Mouse (Mus musculus) heart, adult 11 months (tissue): ENCODE data around the gene Eif4b.

Experiments used
- DNase-seq: peaks from one replicate; pipeline ENCODE4 v3.0.0; 2022

The Eif4b gene

DNA sequence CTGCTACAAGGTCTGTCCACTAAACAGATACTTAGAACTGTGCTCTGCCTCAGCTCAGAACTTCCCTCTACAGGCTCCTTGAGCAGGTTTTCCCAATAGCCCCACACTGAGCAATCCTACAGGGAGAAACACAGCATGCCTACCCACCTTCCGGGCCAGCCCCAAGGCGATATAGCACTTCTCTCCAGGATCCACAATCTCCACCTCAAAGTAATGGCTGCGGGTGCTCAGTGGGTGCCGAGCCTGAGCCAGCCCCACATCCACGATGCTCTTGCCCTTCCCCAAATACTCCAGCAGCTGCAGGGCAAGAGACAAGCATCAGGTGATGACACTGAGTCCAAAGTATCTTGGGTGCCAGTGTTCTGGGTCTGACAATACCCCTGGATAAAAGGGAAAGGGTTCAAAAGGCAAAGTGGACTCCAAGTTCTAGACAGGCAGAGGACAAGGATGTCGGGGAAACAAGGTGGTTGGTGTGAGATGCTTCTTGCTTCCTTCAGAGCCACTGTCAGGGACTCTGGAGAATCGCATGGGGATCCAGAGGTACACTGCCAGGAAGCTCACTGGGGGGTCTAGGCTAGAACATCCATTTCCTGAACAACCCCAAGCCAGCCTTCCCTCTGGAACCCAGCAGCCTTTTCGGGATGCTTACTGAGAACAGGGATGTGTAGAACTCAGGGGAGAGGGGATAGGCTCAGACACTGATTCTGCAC is 45.7 kb downstream of the Eif4b start:
- peak; percentile 91 for DNase-seq

DNA sequence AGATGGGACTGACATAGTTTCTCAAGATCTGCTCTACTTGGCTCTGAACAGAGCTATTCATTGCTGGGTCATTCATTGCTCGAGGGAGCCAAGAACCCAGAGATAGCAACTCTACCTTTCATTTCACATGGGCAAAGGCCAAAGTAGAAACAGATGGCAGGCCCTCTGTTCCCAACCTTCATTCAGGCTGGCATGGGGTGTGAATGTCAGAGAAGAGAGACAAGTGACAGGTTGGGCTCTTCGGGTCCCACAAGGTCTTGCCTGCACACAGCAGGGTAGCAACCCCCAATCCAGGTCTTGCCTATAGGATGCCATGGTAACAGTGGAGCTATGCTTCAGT is 46.2 kb downstream of the Eif4b start:
- peak; percentile 95 for DNase-seq

- DNase-seq: peak; percentile 98
Observed at GRCm38 (mm10) chr15:102120530-102120929, 47.0 kb downstream of the Eif4b start.

GRCm38 (mm10) chr15:102126303-102126702 is 52.7 kb downstream of the Eif4b start:
- DNase-seq: peak; percentile 98

DNA sequence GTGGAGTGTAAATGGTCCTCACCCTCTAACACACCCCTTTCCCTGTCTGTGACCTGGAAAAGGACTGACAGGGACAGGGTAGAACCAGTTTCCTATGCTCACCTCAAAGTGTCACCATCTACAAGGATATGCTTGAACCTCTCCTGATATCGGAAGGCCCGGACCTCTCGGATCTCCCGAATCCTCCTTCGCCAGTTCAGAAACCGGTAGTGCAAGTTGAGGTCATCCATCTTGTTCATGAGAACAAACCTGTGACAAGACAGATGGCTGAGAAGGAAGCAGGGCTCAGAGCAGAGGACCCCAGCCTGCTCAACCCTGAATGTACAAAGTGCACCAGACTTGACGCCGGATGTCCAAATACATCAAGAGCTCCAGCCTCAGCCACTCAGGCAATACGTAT is 59.7 kb downstream of the Eif4b start:
- DNase-seq: peak; percentile 85

DNA sequence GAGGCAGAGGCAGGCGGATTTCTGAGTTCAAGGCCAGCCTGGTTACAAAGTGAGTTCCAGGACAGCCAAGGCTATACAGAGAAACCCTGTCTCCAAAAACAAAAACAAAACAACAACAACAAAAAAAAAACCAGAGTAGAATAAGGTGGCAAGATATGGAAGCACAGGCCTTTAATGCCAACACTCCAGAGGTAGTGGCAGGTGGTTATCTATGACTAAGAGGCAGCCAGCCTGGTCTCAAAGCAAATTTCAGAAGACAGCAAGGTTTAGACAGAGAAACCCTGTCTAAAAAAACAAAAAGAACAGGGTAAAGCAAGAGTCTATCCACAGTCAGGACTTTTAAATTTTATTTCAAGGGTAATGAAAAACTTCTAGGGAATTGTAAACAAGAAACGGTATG is 61.1 kb downstream of the Eif4b start:
- no peak for DNase-seq

GRCm38 (mm10) chr15:102135522-102136128 is 62.1 kb downstream of the Eif4b start:
- no peak for DNase-seq

DNA sequence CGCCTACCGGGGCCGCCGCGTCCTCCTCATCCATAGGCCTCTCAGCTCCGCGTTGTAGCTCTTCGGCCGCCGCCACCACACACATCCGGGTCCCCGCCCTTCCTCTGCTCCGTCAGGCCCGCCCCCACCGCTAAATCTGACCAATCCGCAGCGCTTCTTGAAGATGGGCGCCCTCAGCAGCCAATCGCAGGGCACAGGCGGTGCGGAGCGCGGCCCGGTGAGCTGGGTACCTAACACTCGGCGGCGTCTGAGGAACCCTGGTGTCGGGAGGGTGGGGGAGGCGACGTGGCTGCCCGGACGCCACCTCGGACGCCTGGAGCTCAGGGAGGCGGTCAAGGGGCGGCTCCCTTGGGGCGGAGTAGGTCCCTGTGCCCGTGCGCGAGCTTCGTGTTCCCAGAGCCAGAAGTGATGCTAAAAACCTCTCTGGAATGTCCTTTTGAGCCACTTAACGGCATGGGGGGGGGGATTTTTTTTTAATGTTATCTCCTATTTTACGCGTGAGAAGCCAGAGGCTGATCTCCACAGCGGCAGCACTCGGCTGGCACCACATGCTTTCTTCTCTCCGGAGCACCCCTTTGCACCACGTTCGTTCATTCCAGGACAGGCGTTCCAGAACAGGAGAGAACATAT is 62.7 kb downstream of the Eif4b start, which contains the start of gene Spryd3:
TSS of gene Spryd3 (minus strand) at position 106 of the 630 bp plus-strand sequence.
- peak; percentile 100 for DNase-seq

DNA sequence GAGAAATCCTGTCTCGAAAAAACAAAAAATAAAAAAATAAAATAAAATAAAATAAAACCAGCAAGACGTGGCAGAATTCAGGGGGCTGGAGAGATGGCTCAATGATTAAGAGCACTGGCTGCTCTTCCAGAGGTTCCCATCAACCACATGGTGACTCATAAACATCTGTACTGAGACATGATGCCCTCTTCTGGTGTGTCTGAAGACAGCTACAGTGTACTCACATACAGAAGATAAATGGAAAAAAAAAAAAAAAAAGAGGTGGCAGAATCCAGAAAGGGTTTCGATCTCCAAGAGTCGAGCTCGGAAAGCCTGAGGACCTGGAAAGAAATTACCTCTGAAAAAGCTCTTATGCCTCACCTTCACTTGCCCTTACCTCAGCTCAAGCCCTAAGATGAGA is 67.5 kb downstream of the Eif4b start:
- DNase-seq: no peak

GRCm38 (mm10) chr15:102142914-102143912 is 69.6 kb downstream of the Eif4b start:
- peak; percentile 98 for DNase-seq

- peak; percentile 96 for DNase-seq
Observed at GRCm38 (mm10) chr15:102144274-102144711, 70.7 kb downstream of the Eif4b start, which contains the start of gene Igfbp6. Gene Igfbp6 (plus strand): TSS chr15:102144362.

DNA sequence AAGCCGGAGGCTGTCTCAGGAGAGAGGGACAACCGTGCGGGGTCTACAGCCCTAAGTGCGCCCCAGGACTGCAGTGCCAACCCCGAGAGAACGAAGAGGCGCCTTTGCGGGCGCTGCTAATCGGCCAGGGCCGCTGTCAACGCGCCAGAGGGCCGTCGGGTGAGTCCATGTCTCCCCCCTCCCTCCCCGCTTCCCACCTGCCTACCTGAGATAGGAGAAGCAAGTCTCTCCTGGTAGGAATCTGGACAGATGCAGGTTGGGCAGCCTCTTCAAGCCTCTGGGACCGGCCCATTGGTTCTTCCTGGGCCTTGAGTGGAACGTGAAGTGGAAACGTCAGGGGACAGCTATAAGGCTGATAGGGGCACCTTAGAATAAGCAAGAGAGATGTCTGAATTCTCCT is 71.2 kb downstream of the Eif4b start:
- peak; percentile 94 for DNase-seq

DNA sequence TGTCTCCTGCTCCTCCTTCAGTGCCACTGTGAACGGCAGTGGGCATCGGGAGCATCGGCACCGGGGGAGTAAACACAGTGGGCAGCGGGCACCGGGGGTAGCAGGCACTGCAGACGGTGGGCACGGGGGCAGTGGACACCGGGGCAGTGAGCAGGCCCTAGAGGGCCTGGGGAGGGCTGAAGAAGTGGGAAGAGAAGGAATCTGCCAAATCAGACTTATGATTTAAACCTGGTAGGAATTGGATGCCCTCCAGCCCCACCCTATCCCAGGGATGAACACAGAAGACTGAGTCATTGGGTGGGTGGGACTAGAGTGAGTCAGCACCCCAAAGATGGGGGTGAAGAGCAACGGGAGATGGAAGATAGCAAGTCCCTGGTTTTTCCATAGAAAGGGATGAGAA is 71.8 kb downstream of the Eif4b start:
- peak; percentile 96 for DNase-seq

DNA sequence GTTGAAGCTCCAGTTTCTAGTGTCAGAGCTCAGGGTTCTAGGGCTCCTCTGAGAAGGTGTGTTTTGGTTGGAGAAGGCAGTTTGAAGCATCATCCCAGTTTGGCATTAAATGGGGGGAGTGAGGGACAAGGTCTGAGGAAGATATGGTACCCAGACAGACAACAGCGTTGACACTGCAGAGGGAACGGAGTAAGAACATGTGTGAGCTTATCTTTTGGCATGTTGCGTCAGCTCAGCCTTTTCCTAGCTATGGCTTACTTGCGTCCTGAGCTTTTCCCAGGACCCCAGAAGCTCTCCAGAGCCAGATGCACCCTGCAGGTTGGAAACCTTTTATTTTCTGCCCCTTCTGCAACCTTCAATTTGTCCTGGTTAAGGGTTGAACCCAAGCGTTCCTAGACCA is 72.5 kb downstream of the Eif4b start:
- DNase-seq: no peak
